Mouse (Mus musculus): ENCODE measurements around the gene Lgals3bp. TPM values are rescaled to one million over a fixed set of nuclear protein-coding genes. Genes with fewer than 3 reads are reported as not detected.

The Lgals3bp gene
- polyA plus RNA-seq, 1 experiment from 2014 or later, result 4.4 TPM

GRCm38 (mm10) chr11:118436471-118436935 is 34.6 kb upstream of the Lgals3bp start:
- ATAC-seq, result peak; percentile 55; the same call in 1 of the 2 replicates
- Histone ChIP-seq H3K27ac (ENCODE audit: low read length) (no peak overlapping the region), H3K36me3 (ENCODE audit: control insufficient read depth, insufficient read depth, low read length) (no peaks in the 10 kb centered on the region), H3K4me3 (ENCODE audit: low read depth, low read length) (no peak overlapping the region), H3K9me3 (replicated peaks; ENCODE audit: control insufficient read depth, low read length, poor library complexity, severe bottlenecking) (no peaks in the 10 kb centered on the region), H3K4me2 (ENCODE audit: low read length) (no peak overlapping the region), H3K4me1 (ENCODE audit: control insufficient read depth, insufficient read depth, low read length) (peaks cover 30% of the 10 kb centered on the region), H3K9ac (ENCODE audit: low read depth, low read length) (no peak overlapping the region), H3K27me3 (ENCODE audit: control insufficient read depth, insufficient read depth, low read depth, low read length) (no peaks in the 10 kb centered on the region)
- 26% methylated on average over 6 of the region's 6 CpGs for WGBS

GRCm38 (mm10) chr11:118434093-118434492 is 32.2 kb upstream of the Lgals3bp start:
- no peak overlapping the region for H3K27ac ChIP-seq (ENCODE audit: low read length)
- H3K36me3 ChIP-seq (ENCODE audit: control insufficient read depth, insufficient read depth, low read length), result no peaks in the 10 kb centered on the region
- no peak overlapping the region for H3K9ac ChIP-seq (ENCODE audit: low read depth, low read length)
- H3K4me2 ChIP-seq (ENCODE audit: low read length), result peak overlapping the region; percentile 26
- peaks cover 20% of the 10 kb centered on the region for H3K4me1 ChIP-seq (ENCODE audit: control insufficient read depth, insufficient read depth, low read length)
- no peak overlapping the region for H3K4me3 ChIP-seq (ENCODE audit: low read depth, low read length)
- H3K9me3 ChIP-seq (replicated peaks; ENCODE audit: control insufficient read depth, low read length, poor library complexity, severe bottlenecking), result no peaks in the 10 kb centered on the region
- 50% methylated on average over 13 of the region's 13 CpGs for WGBS
- H3K27me3 ChIP-seq (ENCODE audit: control insufficient read depth, insufficient read depth, low read depth, low read length), result no peaks in the 10 kb centered on the region
- no peak for ATAC-seq

- WGBS, result 67% methylated on average over 10 of the region's 10 CpGs
- no peak for ATAC-seq
- no peaks in the 10 kb centered on the region for H3K27me3 ChIP-seq (ENCODE audit: control insufficient read depth, insufficient read depth, low read depth, low read length)
- no peak overlapping the region for H3K4me3 ChIP-seq (ENCODE audit: low read depth, low read length)
- H3K27ac ChIP-seq (ENCODE audit: low read length), result peak overlapping the region; percentile 17; the same call in 1 of the 2 replicates
- peaks cover 20% of the 10 kb centered on the region for H3K4me1 ChIP-seq (ENCODE audit: control insufficient read depth, insufficient read depth, low read length)
- H3K9me3 ChIP-seq (replicated peaks; ENCODE audit: control insufficient read depth, low read length, poor library complexity, severe bottlenecking), result no peaks in the 10 kb centered on the region
- peak overlapping the region; percentile 26; the same call in 1 of the 2 replicates for H3K4me2 ChIP-seq (ENCODE audit: low read length)
- H3K9ac ChIP-seq (ENCODE audit: low read depth, low read length), result no peak overlapping the region
- H3K36me3 ChIP-seq (ENCODE audit: control insufficient read depth, insufficient read depth, low read length), result no peaks in the 10 kb centered on the region
Measured at GRCm38 (mm10) chr11:118433398-118433868, 31.5 kb upstream of the Lgals3bp start.

GRCm38 (mm10) chr11:118431100-118431948 is 29.4 kb upstream of the Lgals3bp start:
- H3K36me3 ChIP-seq (ENCODE audit: control insufficient read depth, insufficient read depth, low read length), result no peaks in the 10 kb centered on the region
- H3K27me3 ChIP-seq (ENCODE audit: control insufficient read depth, insufficient read depth, low read depth, low read length), result no peaks in the 10 kb centered on the region; the same call in 1 of the 2 replicates
- peaks cover 25% of the 10 kb centered on the region for H3K4me1 ChIP-seq (ENCODE audit: control insufficient read depth, insufficient read depth, low read length)
- no peak overlapping the region for H3K27ac ChIP-seq (ENCODE audit: low read length)
- no peak overlapping the region for H3K4me3 ChIP-seq (ENCODE audit: low read depth, low read length)
- H3K9ac ChIP-seq (ENCODE audit: low read depth, low read length), result no peak overlapping the region
- ATAC-seq, result no peak
- no peak overlapping the region for H3K4me2 ChIP-seq (ENCODE audit: low read length)
- no peaks in the 10 kb centered on the region for H3K9me3 ChIP-seq (replicated peaks; ENCODE audit: control insufficient read depth, low read length, poor library complexity, severe bottlenecking)
- WGBS, result 80% methylated on average over 16 of the region's 16 CpGs

GRCm38 (mm10) chr11:118430291-118430885 is 28.5 kb upstream of the Lgals3bp start:
- H3K36me3 ChIP-seq (ENCODE audit: control insufficient read depth, insufficient read depth, low read length), result no peaks in the 10 kb centered on the region
- no peaks in the 10 kb centered on the region; the same call in 1 of the 2 replicates for H3K27me3 ChIP-seq (ENCODE audit: control insufficient read depth, insufficient read depth, low read depth, low read length)
- H3K4me1 ChIP-seq (ENCODE audit: control insufficient read depth, insufficient read depth, low read length), result peaks cover 23% of the 10 kb centered on the region
- ATAC-seq, result no peak
- H3K9ac ChIP-seq (ENCODE audit: low read depth, low read length), result no peak overlapping the region
- WGBS, result 59% methylated on average over 4 of the region's 4 CpGs
- no peak overlapping the region for H3K4me3 ChIP-seq (ENCODE audit: low read depth, low read length)
- no peaks in the 10 kb centered on the region for H3K9me3 ChIP-seq (replicated peaks; ENCODE audit: control insufficient read depth, low read length, poor library complexity, severe bottlenecking)
- no peak overlapping the region for H3K27ac ChIP-seq (ENCODE audit: low read length)
- no peak overlapping the region for H3K4me2 ChIP-seq (ENCODE audit: low read length)

GRCm38 (mm10) chr11:118428944-118429709 is 27.2 kb upstream of the Lgals3bp start:
- no peaks in the 10 kb centered on the region; the same call in 1 of the 2 replicates for H3K27me3 ChIP-seq (ENCODE audit: control insufficient read depth, insufficient read depth, low read depth, low read length)
- peaks cover 23% of the 10 kb centered on the region for H3K4me1 ChIP-seq (ENCODE audit: control insufficient read depth, insufficient read depth, low read length)
- peak overlapping the region; percentile 50 for H3K4me2 ChIP-seq (ENCODE audit: low read length)
- H3K9me3 ChIP-seq (replicated peaks; ENCODE audit: control insufficient read depth, low read length, poor library complexity, severe bottlenecking), result no peaks in the 10 kb centered on the region
- H3K9ac ChIP-seq (ENCODE audit: low read depth, low read length), result no peak overlapping the region
- 60% methylated on average over 8 of the region's 8 CpGs for WGBS
- H3K36me3 ChIP-seq (ENCODE audit: control insufficient read depth, insufficient read depth, low read length), result no peaks in the 10 kb centered on the region
- peak overlapping the region; percentile 32; the same call in 1 of the 2 replicates for H3K4me3 ChIP-seq (ENCODE audit: low read depth, low read length)
- ATAC-seq, result no peak
- no peak overlapping the region; the same call in 1 of the 2 replicates for H3K27ac ChIP-seq (ENCODE audit: low read length)

GRCm38 (mm10) chr11:118428460-118428868 is 26.6 kb upstream of the Lgals3bp start:
- Histone ChIP-seq H3K4me3 (ENCODE audit: low read depth, low read length) (peak overlapping the region; percentile 32), H3K9ac (ENCODE audit: low read depth, low read length) (peak overlapping the region; percentile 55), H3K4me1 (ENCODE audit: control insufficient read depth, insufficient read depth, low read length) (peaks cover 23% of the 10 kb centered on the region), H3K27me3 (ENCODE audit: control insufficient read depth, insufficient read depth, low read depth, low read length) (no peaks in the 10 kb centered on the region; the same call in 1 of the 2 replicates), H3K9me3 (replicated peaks; ENCODE audit: control insufficient read depth, low read length, poor library complexity, severe bottlenecking) (no peaks in the 10 kb centered on the region), H3K27ac (ENCODE audit: low read length) (0 out of 2 replicates have a peak overlapping the region, but pooled peaks have one; percentile 40), H3K4me2 (ENCODE audit: low read length) (peak overlapping the region; percentile 50), H3K36me3 (ENCODE audit: control insufficient read depth, insufficient read depth, low read length) (no peaks in the 10 kb centered on the region)
- 0 out of 2 replicates have a peak, but pooled peaks have one; percentile 25 for ATAC-seq
- WGBS, result 7% methylated on average over 11 of the region's 11 CpGs

- ATAC-seq, result no peak
- H3K4me3 ChIP-seq (ENCODE audit: low read depth, low read length), result peak within 1 kb of the TSS; percentile 32
- WGBS, result 3% methylated on average over 8 of the region's 8 CpGs
- no peaks in the 10 kb centered on the region; the same call in 1 of the 2 replicates for H3K27me3 ChIP-seq (ENCODE audit: control insufficient read depth, insufficient read depth, low read depth, low read length)
- H3K4me1 ChIP-seq (ENCODE audit: control insufficient read depth, insufficient read depth, low read length), result peaks cover 25% of the 10 kb centered on the region
- peak within 1 kb of the TSS; percentile 50 for H3K4me2 ChIP-seq (ENCODE audit: low read length)
- 0 out of 2 replicates have a peak within 1 kb of the TSS, but pooled peaks have one; percentile 40 for H3K27ac ChIP-seq (ENCODE audit: low read length)
- H3K9ac ChIP-seq (ENCODE audit: low read depth, low read length), result peak within 1 kb of the TSS; percentile 55
- H3K9me3 ChIP-seq (replicated peaks; ENCODE audit: control insufficient read depth, low read length, poor library complexity, severe bottlenecking), result no peaks in the 10 kb centered on the region
- no peaks in the 10 kb centered on the region for H3K36me3 ChIP-seq (ENCODE audit: control insufficient read depth, insufficient read depth, low read length)
Measured at GRCm38 (mm10) chr11:118427986-118428385, 26.1 kb upstream of the Lgals3bp start, which contains the start of gene C1qtnf1. Gene C1qtnf1 (plus strand): TSS chr11:118428203.
